Mouse (Mus musculus): Measurements from ENCODE around the gene Abtb1.

- no peak for TF ChIP-seq GATA1 (IDR thresholded peaks at IDR 0.05; ENCODE audit: low read length)
- TF ChIP-seq TAL1 (IDR thresholded peaks at IDR 0.05; ENCODE audit: low read length), result no peak
These were observed 13.9 kb upstream of the Abtb1 start for GRCm38 (mm10) chr6:88855636-88856035.
